Mouse (Mus musculus): Measurements from ENCODE around the gene Ifna2. TPM values are rescaled to one million over a fixed set of nuclear protein-coding genes. Genes with fewer than 3 reads are reported as not detected.

The Ifna2 gene
- total and polyA plus RNA-seq, 2 experiments, result not detected

GRCm38 (mm10) chr4:88691259-88691658, 7.5 kb upstream of the Ifna2 start, which contains the start of gene Ifnab:
Gene Ifnab, minus strand, starts transcription at chr4:88691359.
- Histone ChIP-seq H3K27ac (replicated peaks; ENCODE audit: insufficient read depth, low read depth, low read length) (no peak within 1 kb of the TSS), H3K36me3 (ENCODE audit: control insufficient read depth, insufficient read depth, low read length) (no peaks in the 10 kb centered on the region), H3K27me3 (ENCODE audit: control insufficient read depth, insufficient read depth, low read length) (no peaks in the 10 kb centered on the region), H3K9ac (ENCODE audit: low read depth, low read length) (no peak within 1 kb of the TSS), H3K4me3 (ENCODE audit: insufficient read depth, low read depth, low read length) (no peak within 1 kb of the TSS), H3K79me2 (ENCODE audit: control insufficient read depth, insufficient read depth, low read length) (no peaks in the 10 kb centered on the region), H3K4me1 (ENCODE audit: control insufficient read depth, insufficient read depth, low read length) (no peaks in the 10 kb centered on the region)
- no peak for DNase-seq (ENCODE audit: extremely low read depth, low read depth, low spot score)
- no peak for TF ChIP-seq CTCF (IDR thresholded peaks at IDR 0.05; ENCODE audit: low read depth, low read length)
- no peak for TF ChIP-seq POLR2A (IDR thresholded peaks at IDR 0.05; ENCODE audit: extremely low read depth, insufficient read depth, low read length)
- 51% methylated on average over 2 of the region's 2 CpGs for WGBS

GRCm38 (mm10) chr4:88681353-88681752, 2.4 kb downstream of the Ifna2 start:
- no peak for TF ChIP-seq POLR2A (IDR thresholded peaks at IDR 0.05; ENCODE audit: extremely low read depth, insufficient read depth, low read length)
- no peak for TF ChIP-seq CTCF (IDR thresholded peaks at IDR 0.05; ENCODE audit: low read depth, low read length)
- Histone ChIP-seq H3K79me2 (ENCODE audit: control insufficient read depth, insufficient read depth, low read length) (no peaks in the 10 kb centered on the region), H3K27ac (replicated peaks; ENCODE audit: insufficient read depth, low read depth, low read length) (no peak overlapping the region), H3K9ac (ENCODE audit: low read depth, low read length) (no peak overlapping the region), H3K4me3 (ENCODE audit: insufficient read depth, low read depth, low read length) (no peak overlapping the region), H3K4me1 (ENCODE audit: control insufficient read depth, insufficient read depth, low read length) (no peaks in the 10 kb centered on the region), H3K27me3 (ENCODE audit: control insufficient read depth, insufficient read depth, low read length) (no peaks in the 10 kb centered on the region), H3K36me3 (ENCODE audit: control insufficient read depth, insufficient read depth, low read length) (no peaks in the 10 kb centered on the region)
- no peak for DNase-seq (ENCODE audit: extremely low read depth, low read depth, low spot score)
- WGBS, result 51% methylated on average over 3 of the region's 3 CpGs

- Histone ChIP-seq H3K79me2 (ENCODE audit: control insufficient read depth, insufficient read depth, low read length) (no peaks in the 10 kb centered on the region), H3K4me3 (ENCODE audit: insufficient read depth, low read depth, low read length) (no peak overlapping the region), H3K4me1 (ENCODE audit: control insufficient read depth, insufficient read depth, low read length) (no peaks in the 10 kb centered on the region), H3K27me3 (ENCODE audit: control insufficient read depth, insufficient read depth, low read length) (no peaks in the 10 kb centered on the region), H3K9ac (ENCODE audit: low read depth, low read length) (no peak overlapping the region), H3K36me3 (ENCODE audit: control insufficient read depth, insufficient read depth, low read length) (no peaks in the 10 kb centered on the region), H3K27ac (replicated peaks; ENCODE audit: insufficient read depth, low read depth, low read length) (no peak overlapping the region)
- WGBS, result 38% methylated on average over 8 of the region's 8 CpGs
- TF ChIP-seq POLR2A (IDR thresholded peaks at IDR 0.05; ENCODE audit: extremely low read depth, insufficient read depth, low read length) (no peak), CTCF (IDR thresholded peaks at IDR 0.05; ENCODE audit: low read depth, low read length) (0 out of 2 replicates have a peak, but pooled peaks have one; percentile 3)
- DNase-seq (ENCODE audit: extremely low read depth, low read depth, low spot score), result peak; percentile 30
These were observed 3.4 kb downstream of the Ifna2 start for GRCm38 (mm10) chr4:88680362-88680761.

GRCm38 (mm10) chr4:88676824-88677223, 6.9 kb downstream of the Ifna2 start, which contains the start of gene Ifna16:
Gene Ifna16, minus strand, starts transcription at chr4:88676924.
- no peak for DNase-seq (ENCODE audit: extremely low read depth, low read depth, low spot score)
- TF ChIP-seq POLR2A (IDR thresholded peaks at IDR 0.05; ENCODE audit: extremely low read depth, insufficient read depth, low read length), result no peak
- TF ChIP-seq CTCF (IDR thresholded peaks at IDR 0.05; ENCODE audit: low read depth, low read length), result no peak
- no peaks in the 10 kb centered on the region for H3K27me3 ChIP-seq (ENCODE audit: control insufficient read depth, insufficient read depth, low read length)
- H3K9ac ChIP-seq (ENCODE audit: low read depth, low read length), result no peak within 1 kb of the TSS
- WGBS, result 74% methylated on average over 1 of the region's 1 CpGs
- no peaks in the 10 kb centered on the region for H3K79me2 ChIP-seq (ENCODE audit: control insufficient read depth, insufficient read depth, low read length)
- no peaks in the 10 kb centered on the region for H3K36me3 ChIP-seq (ENCODE audit: control insufficient read depth, insufficient read depth, low read length)
- no peaks in the 10 kb centered on the region for H3K4me1 ChIP-seq (ENCODE audit: control insufficient read depth, insufficient read depth, low read length)
- H3K4me3 ChIP-seq (ENCODE audit: insufficient read depth, low read depth, low read length), result no peak within 1 kb of the TSS
- no peak within 1 kb of the TSS for H3K27ac ChIP-seq (replicated peaks; ENCODE audit: insufficient read depth, low read depth, low read length)

GRCm38 (mm10) chr4:88655461-88655860, 28.3 kb downstream of the Ifna2 start:
- Histone ChIP-seq H3K27me3 (ENCODE audit: control insufficient read depth, insufficient read depth, low read length) (no peaks in the 10 kb centered on the region), H3K9ac (ENCODE audit: low read depth, low read length) (no peak overlapping the region), H3K79me2 (ENCODE audit: control insufficient read depth, insufficient read depth, low read length) (no peaks in the 10 kb centered on the region), H3K4me3 (ENCODE audit: insufficient read depth, low read depth, low read length) (no peak overlapping the region), H3K4me1 (ENCODE audit: control insufficient read depth, insufficient read depth, low read length) (no peaks in the 10 kb centered on the region), H3K27ac (replicated peaks; ENCODE audit: insufficient read depth, low read depth, low read length) (no peak overlapping the region), H3K36me3 (ENCODE audit: control insufficient read depth, insufficient read depth, low read length) (no peaks in the 10 kb centered on the region)
- DNase-seq (ENCODE audit: extremely low read depth, low read depth, low spot score), result no peak
- 17% methylated on average over 1 of the region's 1 CpGs for WGBS
- TF ChIP-seq POLR2A (IDR thresholded peaks at IDR 0.05; ENCODE audit: extremely low read depth, insufficient read depth, low read length) (no peak), CTCF (IDR thresholded peaks at IDR 0.05; ENCODE audit: low read depth, low read length) (no peak)

- TF ChIP-seq POLR2A (IDR thresholded peaks at IDR 0.05; ENCODE audit: extremely low read depth, insufficient read depth, low read length), result no peak
- no peak for TF ChIP-seq CTCF (IDR thresholded peaks at IDR 0.05; ENCODE audit: low read depth, low read length)
These were observed 30.1 kb downstream of the Ifna2 start for GRCm38 (mm10) chr4:88653644-88654043.

More at GRCm38 (mm10) chr4:88653644-88654043, 30.1 kb downstream of the Ifna2 start:
- 86% methylated on average over 3 of the region's 3 CpGs for WGBS
- Histone ChIP-seq H3K27ac (replicated peaks; ENCODE audit: insufficient read depth, low read depth, low read length) (no peak overlapping the region), H3K27me3 (ENCODE audit: control insufficient read depth, insufficient read depth, low read length) (no peaks in the 10 kb centered on the region), H3K79me2 (ENCODE audit: control insufficient read depth, insufficient read depth, low read length) (no peaks in the 10 kb centered on the region), H3K4me1 (ENCODE audit: control insufficient read depth, insufficient read depth, low read length) (no peaks in the 10 kb centered on the region), H3K36me3 (ENCODE audit: control insufficient read depth, insufficient read depth, low read length) (no peaks in the 10 kb centered on the region), H3K4me3 (ENCODE audit: insufficient read depth, low read depth, low read length) (no peak overlapping the region), H3K9ac (ENCODE audit: low read depth, low read length) (no peak overlapping the region)
- DNase-seq (ENCODE audit: extremely low read depth, low read depth, low spot score), result no peak
